Mouse (Mus musculus) cerebellum, postnatal 14 days (tissue): ENCODE data around the gene Tmem120b.

Source experiments
- DNase-seq, 2 experiments: peaks; one replicate each; pipeline ENCODE4 v3.0.0; 2021; ENCODE audit warnings: mixed read lengths in 2 of 2

Gene Tmem120b

GRCm38 (mm10) chr5:123142161-123143157, 74.2 kb downstream of the Tmem120b start, which contains the start of gene Setd1b:
TSS of gene Setd1b (plus strand) at chr5:123142193.
- DNase-seq = peak; percentile 63 to 69

GRCm38 (mm10) chr5:123143251-123143970, 75.2 kb downstream of the Tmem120b start:
- peak; percentile 56 to 60 for DNase-seq

GRCm38 (mm10) chr5:123143971-123144745, 75.9 kb downstream of the Tmem120b start:
- no peak for DNase-seq

GRCm38 (mm10) chr5:123144746-123145590, 76.8 kb downstream of the Tmem120b start:
- DNase-seq = no peak

- DNase-seq = no peak
Observed at GRCm38 (mm10) chr5:123146357-123146756, 78.1 kb downstream of the Tmem120b start.

GRCm38 (mm10) chr5:123147569-123147968, 79.4 kb downstream of the Tmem120b start:
- no peak for DNase-seq

- DNase-seq = peak; percentile 37 to 50
Observed at GRCm38 (mm10) chr5:123148073-123148722, 80.0 kb downstream of the Tmem120b start.

- DNase-seq = peak; percentile 95 to 97
Observed at GRCm38 (mm10) chr5:123149451-123150400, 81.5 kb downstream of the Tmem120b start.

- no peak for DNase-seq
Observed at GRCm38 (mm10) chr5:123150641-123151040, 82.4 kb downstream of the Tmem120b start.

- no peak for DNase-seq
Observed at GRCm38 (mm10) chr5:123151077-123151476, 82.9 kb downstream of the Tmem120b start.

- no peak for DNase-seq
Observed at GRCm38 (mm10) chr5:123151707-123152362, 83.6 kb downstream of the Tmem120b start.

- DNase-seq = no peak
Observed at GRCm38 (mm10) chr5:123152901-123153300, 84.7 kb downstream of the Tmem120b start.

- DNase-seq = peak; percentile 81 to 84
Observed at GRCm38 (mm10) chr5:123155425-123155824, 87.2 kb downstream of the Tmem120b start.

- DNase-seq = peak; percentile 39 to 47
Observed at GRCm38 (mm10) chr5:123156763-123157162, 88.5 kb downstream of the Tmem120b start.

GRCm38 (mm10) chr5:123157972-123158371, 89.8 kb downstream of the Tmem120b start:
- no peak for DNase-seq

GRCm38 (mm10) chr5:123159446-123159845, 91.2 kb downstream of the Tmem120b start:
- DNase-seq = no peak

GRCm38 (mm10) chr5:123159866-123160265, 91.7 kb downstream of the Tmem120b start:
- DNase-seq = no peak

- no peak for DNase-seq
Observed at GRCm38 (mm10) chr5:123160341-123160740, 92.1 kb downstream of the Tmem120b start.

- DNase-seq = no peak
Observed at GRCm38 (mm10) chr5:123162942-123163341, 94.7 kb downstream of the Tmem120b start.
